Mouse (Mus musculus) liver, embryonic 12.5 days (tissue): ENCODE results near the gene Gp1ba. TPM values are rescaled to one million over a fixed set of nuclear protein-coding genes. Genes with fewer than 3 reads are reported as not detected.

Experiments used
- ATAC-seq: fragments of 200-750 bp; cut with Nextera tagmentation; 2 replicates; pipeline ENCODE4 v1.8.0; 2017; ENCODE audit warnings: moderate number of reproducible peaks, mild to moderate bottlenecking, moderate library complexity
- H3K27ac ChIP-seq: fragments of 300-500 bp; sonication (generic); 2 replicates; pipeline ENCODE4 v1.5.1; 2016; ENCODE audit warnings: mild to moderate bottlenecking
- H3K27me3 ChIP-seq: fragments of 300-500 bp; sonication (generic); replicated peaks from 2 replicates; pipeline ENCODE4 v1.6.1; 2016; ENCODE audit warnings: mild to moderate bottlenecking, moderate library complexity
- H3K36me3 ChIP-seq: fragments of 300-500 bp; sonication (generic); 2 replicates; pipeline ENCODE4 v1.6.1; 2016; ENCODE audit warnings: mild to moderate bottlenecking, moderate library complexity
- H3K4me1 ChIP-seq: fragments of 300-500 bp; sonication (generic); 2 replicates; pipeline ENCODE4 v1.6.1; 2016
- H3K4me2 ChIP-seq: fragments of 300-500 bp; sonication (generic); 2 replicates; pipeline ENCODE4 v1.6.1; 2016; ENCODE audit warnings: mild to moderate bottlenecking, moderate library complexity
- H3K4me3 ChIP-seq: fragments of 300-500 bp; sonication (generic); 2 replicates; pipeline ENCODE4 v1.5.1; 2016; ENCODE audit warnings: mild to moderate bottlenecking, moderate library complexity
- H3K9ac ChIP-seq: fragments of 300-500 bp; sonication (generic); 2 replicates; pipeline ENCODE4 v1.6.1; 2016; ENCODE audit warnings: mild to moderate bottlenecking, moderate library complexity
- H3K9me3 ChIP-seq: fragments of 300-500 bp; sonication (generic); replicated peaks from 2 replicates; pipeline ENCODE4 v1.6.1; 2016; ENCODE audit warnings: mild to moderate bottlenecking, moderate library complexity
- WGBS: fragments of 180-500 bp; shearing (Covaris S2); methylation state at CpG from one replicate; pipeline ENCODE4 v1.1.7; 2016; ENCODE audit not compliant: insufficient replicate concordance; 5-methylcytosine and 5-hydroxymethylcytosine counted together
- polyA plus RNA-seq: library from polyadenylated mRNA; unstranded; fragments of >200 nt; fragmentation: Nextera tagmentation; extraction: Ambion mirVana; gene quantifications from 2 replicates; pipeline ENCODE4 v1.2.1, GENCODE M21; 2016

Gp1ba gene
- polyA plus RNA-seq, 1 experiment from 2014 or later = 5.5 TPM

DNA sequence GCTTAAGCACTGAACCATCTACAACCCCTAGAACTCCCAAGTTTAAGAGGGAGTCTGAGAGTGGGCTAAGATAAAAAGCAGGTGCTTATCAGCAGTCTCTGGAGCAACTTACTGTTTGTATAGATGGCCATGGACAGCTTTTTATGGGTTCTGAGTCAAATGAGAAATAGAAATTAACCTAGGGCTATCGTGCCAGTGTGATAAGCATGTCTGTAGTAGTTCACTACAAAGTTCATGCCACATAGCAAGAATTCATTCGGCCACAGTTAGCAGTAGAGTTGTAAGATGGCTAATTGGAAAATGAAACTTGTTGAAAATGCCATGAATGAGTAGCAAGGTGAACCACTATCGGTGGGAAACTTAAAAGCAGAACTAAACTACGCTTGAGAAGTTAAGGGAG is 9.6 kb downstream of the Gp1ba start:
- H3K9me3 ChIP-seq = no peaks in the 10 kb centered on the region
- ATAC-seq = peak; percentile 30
- peak overlapping the region; percentile 99 for H3K27ac ChIP-seq
- 25% methylated on average over 4 of the region's 4 CpGs for WGBS
- H3K4me3 ChIP-seq = peak overlapping the region; percentile 74
- H3K9ac ChIP-seq = peak overlapping the region; percentile 88
- peak overlapping the region; percentile 93 for H3K4me2 ChIP-seq
- peaks cover 67% of the 10 kb centered on the region for H3K36me3 ChIP-seq
- peaks cover 79% of the 10 kb centered on the region for H3K4me1 ChIP-seq
- no peaks in the 10 kb centered on the region for H3K27me3 ChIP-seq

- Histone ChIP-seq H3K9ac (peak overlapping the region; percentile 88), H3K27me3 (no peaks in the 10 kb centered on the region), H3K36me3 (peaks cover 62% of the 10 kb centered on the region), H3K4me2 (peak overlapping the region; percentile 93), H3K4me1 (peaks cover 78% of the 10 kb centered on the region), H3K9me3 (no peaks in the 10 kb centered on the region), H3K4me3 (peak overlapping the region; percentile 74), H3K27ac (peak overlapping the region; percentile 99)
- WGBS = 75% methylated on average over 8 of the region's 8 CpGs
- no peak for ATAC-seq
These were observed 10.3 kb downstream of the Gp1ba start for GRCm38 (mm10) chr11:70649185-70649734.

GRCm38 (mm10) chr11:70650322-70651175 is 11.6 kb downstream of the Gp1ba start:
- H3K9ac ChIP-seq = peak overlapping the region; percentile 47
- H3K27ac ChIP-seq = peak overlapping the region; percentile 99
- peak overlapping the region; percentile 93 for H3K4me2 ChIP-seq
- ATAC-seq = no peak
- WGBS = 40% methylated on average over 12 of the region's 12 CpGs
- no peaks in the 10 kb centered on the region for H3K9me3 ChIP-seq
- peaks cover 49% of the 10 kb centered on the region for H3K36me3 ChIP-seq
- H3K4me1 ChIP-seq = peaks cover 70% of the 10 kb centered on the region
- peak overlapping the region; percentile 74 for H3K4me3 ChIP-seq
- H3K27me3 ChIP-seq = no peaks in the 10 kb centered on the region

- no peak for ATAC-seq
- Histone ChIP-seq H3K4me3 (peak overlapping the region; percentile 29), H3K36me3 (peaks cover 47% of the 10 kb centered on the region), H3K4me2 (peak overlapping the region; percentile 93), H3K27me3 (0 out of 2 replicates have a peak, but pooled peaks cover 3% of the 10 kb centered on the region), H3K9ac (0 out of 2 replicates have a peak overlapping the region, but pooled peaks have one; percentile 47), H3K4me1 (peaks cover 70% of the 10 kb centered on the region), H3K27ac (peak overlapping the region; percentile 99), H3K9me3 (no peaks in the 10 kb centered on the region)
- WGBS = 41% methylated on average over 2 of the region's 2 CpGs
These were observed 12.5 kb downstream of the Gp1ba start for GRCm38 (mm10) chr11:70651391-70651790.

GRCm38 (mm10) chr11:70652029-70652883 is 13.3 kb downstream of the Gp1ba start:
- peak overlapping the region; percentile 99 for H3K4me3 ChIP-seq
- peak overlapping the region; percentile 99 for H3K27ac ChIP-seq
- H3K9ac ChIP-seq = peak overlapping the region; percentile 99
- 0 out of 2 replicates have a peak, but pooled peaks cover 9% of the 10 kb centered on the region for H3K27me3 ChIP-seq
- no peak for ATAC-seq
- no peaks in the 10 kb centered on the region for H3K9me3 ChIP-seq
- H3K36me3 ChIP-seq = peaks cover 47% of the 10 kb centered on the region
- H3K4me1 ChIP-seq = peaks cover 76% of the 10 kb centered on the region
- 41% methylated on average over 12 of the region's 12 CpGs for whole genome bisulfite sequencing
- H3K4me2 ChIP-seq = peak overlapping the region; percentile 93

GRCm38 (mm10) chr11:70652884-70653344 is 14.0 kb downstream of the Gp1ba start:
- peaks cover 47% of the 10 kb centered on the region for H3K36me3 ChIP-seq
- peak overlapping the region; percentile 99 for H3K27ac ChIP-seq
- no peaks in the 10 kb centered on the region for H3K9me3 ChIP-seq
- H3K4me3 ChIP-seq = peak overlapping the region; percentile 99
- ATAC-seq = no peak
- 20% methylated on average over 6 of the region's 6 CpGs for WGBS
- H3K27me3 ChIP-seq = 0 out of 2 replicates have a peak, but pooled peaks cover 9% of the 10 kb centered on the region
- peaks cover 81% of the 10 kb centered on the region for H3K4me1 ChIP-seq
- H3K9ac ChIP-seq = peak overlapping the region; percentile 99
- H3K4me2 ChIP-seq = peak overlapping the region; percentile 93

DNA sequence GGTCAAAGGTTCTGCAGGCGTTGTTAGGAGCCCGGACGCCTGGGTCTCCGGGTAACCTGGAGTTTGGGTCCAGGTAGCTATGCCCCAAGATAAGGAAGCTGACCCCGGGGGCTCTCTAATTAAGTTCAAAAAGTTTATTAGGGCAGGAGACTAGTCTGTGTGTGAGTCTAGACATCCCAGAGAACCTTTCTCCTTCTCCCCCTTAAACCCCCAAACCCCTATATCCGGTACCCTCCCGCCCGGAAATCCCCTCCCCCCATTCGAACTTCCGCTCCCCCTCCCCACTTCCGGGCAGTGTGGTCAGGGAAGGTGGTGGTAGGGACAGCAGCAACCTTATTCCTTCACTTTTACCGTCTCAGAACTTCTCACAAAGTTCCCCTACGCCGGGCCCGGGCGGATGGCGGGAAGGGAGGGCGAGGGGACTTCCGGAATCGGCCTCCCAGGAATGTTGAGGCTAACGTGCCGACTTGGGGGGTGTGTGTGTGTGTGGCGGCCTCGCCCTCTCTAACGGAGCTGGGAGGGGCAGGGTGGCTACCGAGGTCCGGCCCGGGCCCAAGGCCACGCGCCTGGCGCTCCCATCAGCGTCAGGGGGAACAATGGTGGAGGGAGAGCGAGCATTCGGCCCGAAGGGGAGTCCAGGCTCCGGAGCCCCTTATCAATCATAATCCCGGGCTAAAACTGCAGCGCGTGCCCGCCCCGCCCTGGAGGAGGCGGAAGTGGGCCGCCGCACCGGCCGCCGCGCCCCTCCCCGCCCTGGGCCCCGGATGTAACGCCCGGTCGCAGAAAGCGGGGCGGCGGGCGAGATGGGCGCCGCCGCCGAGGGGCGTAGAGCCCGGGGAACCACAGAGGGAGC is 14.6 kb downstream of the Gp1ba start:
- peak; percentile 67 for ATAC-seq
- H3K27me3 ChIP-seq = 0 out of 2 replicates have a peak, but pooled peaks cover 9% of the 10 kb centered on the region
- peak overlapping the region; percentile 99 for H3K9ac ChIP-seq
- H3K36me3 ChIP-seq = peaks cover 46% of the 10 kb centered on the region
- WGBS = under 1% methylated on average over 58 of the region's 63 CpGs
- peak overlapping the region; percentile 99 for H3K4me3 ChIP-seq
- no peaks in the 10 kb centered on the region for H3K9me3 ChIP-seq
- peak overlapping the region; percentile 99 for H3K27ac ChIP-seq
- H3K4me2 ChIP-seq = peak overlapping the region; percentile 93
- H3K4me1 ChIP-seq = peaks cover 81% of the 10 kb centered on the region

- peaks cover 38% of the 10 kb centered on the region for H3K36me3 ChIP-seq
- WGBS = under 1% methylated on average over 58 of the region's 61 CpGs
- H3K4me3 ChIP-seq = peak within 1 kb of the TSS; percentile 99
- H3K9me3 ChIP-seq = no peaks in the 10 kb centered on the region
- peaks cover 78% of the 10 kb centered on the region for H3K4me1 ChIP-seq
- peak within 1 kb of the TSS; percentile 99 for H3K27ac ChIP-seq
- ATAC-seq = peak; percentile 46
- H3K27me3 ChIP-seq = 0 out of 2 replicates have a peak, but pooled peaks cover 9% of the 10 kb centered on the region
- peak within 1 kb of the TSS; percentile 99 for H3K9ac ChIP-seq
- peak within 1 kb of the TSS; percentile 93 for H3K4me2 ChIP-seq
These were observed 15.4 kb downstream of the Gp1ba start, which contains the start of gene Pfn1 for GRCm38 (mm10) chr11:70654198-70654922. Gene Pfn1 (minus strand): TSS chr11:70654644.

- Histone ChIP-seq H3K36me3 (peaks cover 35% of the 10 kb centered on the region), H3K27me3 (0 out of 2 replicates have a peak, but pooled peaks cover 9% of the 10 kb centered on the region), H3K9ac (peak overlapping the region; percentile 99), H3K4me1 (peaks cover 71% of the 10 kb centered on the region), H3K4me2 (peak overlapping the region; percentile 93), H3K4me3 (peak overlapping the region; percentile 99), H3K27ac (peak overlapping the region; percentile 99), H3K9me3 (no peaks in the 10 kb centered on the region)
- WGBS = under 1% methylated on average over 47 of the region's 48 CpGs
- peak; percentile 58 for ATAC-seq
These were observed 16.1 kb downstream of the Gp1ba start for GRCm38 (mm10) chr11:70654923-70655570.
